Mouse (Mus musculus) lung, postnatal 36 days (tissue): ENCODE results near the gene Snd1.

Experiments
- DNase-seq: peaks from one replicate; pipeline ENCODE4 v3.0.0; 2022; ENCODE audit warnings: mixed read lengths

Snd1 gene

DNA sequence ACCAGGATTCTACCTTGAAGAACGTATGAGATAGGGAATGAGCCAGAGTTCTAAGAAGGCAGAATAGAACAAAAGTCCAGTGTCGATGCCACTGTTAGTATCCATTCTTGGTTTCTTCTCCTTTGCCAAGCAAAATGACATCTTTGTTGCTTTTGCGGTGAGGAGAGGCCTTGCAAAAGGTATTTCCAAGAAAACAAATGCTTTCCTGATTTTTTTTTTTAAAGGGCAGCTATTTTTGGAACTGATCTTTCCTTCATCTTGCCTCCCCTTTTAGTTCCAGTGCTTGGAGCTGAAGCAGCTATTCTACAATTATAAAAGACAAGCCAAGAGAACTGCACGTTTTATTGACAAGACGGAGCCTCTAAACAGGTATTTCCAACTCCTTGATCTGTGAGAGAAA is at the start of gene Snd1:
Gene Snd1 (plus strand): TSS at position 301 of the 400 bp plus-strand sequence.
- no peak for DNase-seq

GRCm38 (mm10) chr6:28427096-28427839 is 47.7 kb upstream of the Snd1 start, which contains the start of gene Fscn3:
Gene Fscn3 (plus strand): TSS chr6:28427789.
- DNase-seq: peak; percentile 48

DNA sequence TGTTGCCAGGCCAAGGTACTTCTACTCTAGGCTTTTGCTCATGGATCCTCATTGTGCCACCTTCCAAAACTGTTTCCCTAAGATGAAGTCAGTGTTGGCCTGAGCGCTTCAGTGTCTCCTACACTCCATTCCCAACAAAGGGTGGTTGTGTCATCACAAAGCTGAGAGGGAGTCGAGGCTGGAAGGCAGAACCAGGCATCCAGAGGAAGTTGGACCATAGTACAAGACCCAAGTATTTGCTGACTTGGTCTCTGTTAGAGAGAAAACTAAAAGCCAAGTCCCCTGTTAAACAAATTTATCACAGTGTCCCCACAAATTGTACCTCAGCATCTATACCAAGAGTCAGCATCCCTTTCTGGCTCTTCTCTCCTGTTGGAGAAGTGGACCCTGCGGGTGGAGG is 46.6 kb upstream of the Snd1 start, which contains the start of gene Gcc1:
Gene Gcc1 (minus strand): TSS at position 101 of the 400 bp plus-strand sequence.
- DNase-seq: no peak

DNA sequence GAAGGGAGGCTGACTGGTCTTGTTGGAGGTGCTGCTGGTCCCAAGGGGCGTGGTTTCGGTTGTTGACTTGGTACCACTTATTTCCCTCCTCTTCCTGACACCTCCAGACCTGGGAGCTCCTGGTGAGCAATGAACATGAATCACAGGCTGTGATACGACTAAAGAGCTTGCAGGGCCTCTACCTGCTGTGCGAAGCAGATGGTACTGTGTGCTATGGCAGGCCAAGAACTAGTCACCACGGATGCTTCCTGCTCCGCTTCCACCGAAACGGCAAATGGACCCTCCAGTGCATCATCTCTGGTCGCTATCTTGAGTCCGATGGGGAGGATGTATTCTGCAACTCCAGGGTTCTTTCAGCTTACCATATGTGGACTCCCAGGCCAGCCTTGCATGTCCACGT is 45.1 kb upstream of the Snd1 start:
- DNase-seq: no peak

GRCm38 (mm10) chr6:28430795-28431537 is 44.0 kb upstream of the Snd1 start:
- DNase-seq: peak; percentile 69

DNA sequence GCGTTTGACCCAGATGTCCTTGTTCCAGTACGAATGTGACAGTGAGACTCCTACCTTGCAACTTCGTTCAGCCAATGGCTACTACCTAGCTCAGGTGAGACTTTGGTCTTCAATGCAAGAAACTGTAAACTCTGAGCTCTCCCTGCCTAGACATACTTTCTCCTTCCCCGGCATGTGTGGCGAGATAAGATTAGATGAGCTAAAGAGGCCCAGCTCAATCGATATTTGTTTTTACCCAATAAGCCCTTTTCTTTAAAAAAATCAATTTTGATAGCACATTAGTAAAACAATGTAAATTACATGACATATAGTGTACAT is 43.4 kb upstream of the Snd1 start:
- no peak for DNase-seq

DNA sequence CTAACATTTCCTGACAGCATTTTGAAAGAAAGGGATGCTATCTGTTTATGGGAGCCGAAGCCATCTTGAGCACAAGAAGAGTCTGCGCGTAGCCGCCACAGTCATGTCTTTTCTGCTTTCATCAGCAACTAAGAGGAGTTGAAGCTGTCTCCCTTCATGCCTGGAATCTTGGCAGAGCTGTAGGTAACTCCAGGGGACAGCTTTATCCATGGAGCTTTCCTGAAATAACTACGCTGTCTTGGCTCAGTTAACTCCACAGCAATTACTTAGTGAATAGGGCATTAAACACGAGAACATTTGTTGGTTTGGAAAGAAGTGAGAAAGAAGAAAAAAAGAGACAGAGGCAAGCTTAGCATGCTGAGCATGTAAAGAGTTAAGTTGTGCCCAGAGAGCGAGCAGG is 27.0 kb upstream of the Snd1 start:
- no peak for DNase-seq

GRCm38 (mm10) chr6:28449253-28449652 is 25.7 kb upstream of the Snd1 start, which contains the start of gene Pax4:
Gene Pax4 (minus strand): TSS chr6:28449353.
- no peak for DNase-seq

DNA sequence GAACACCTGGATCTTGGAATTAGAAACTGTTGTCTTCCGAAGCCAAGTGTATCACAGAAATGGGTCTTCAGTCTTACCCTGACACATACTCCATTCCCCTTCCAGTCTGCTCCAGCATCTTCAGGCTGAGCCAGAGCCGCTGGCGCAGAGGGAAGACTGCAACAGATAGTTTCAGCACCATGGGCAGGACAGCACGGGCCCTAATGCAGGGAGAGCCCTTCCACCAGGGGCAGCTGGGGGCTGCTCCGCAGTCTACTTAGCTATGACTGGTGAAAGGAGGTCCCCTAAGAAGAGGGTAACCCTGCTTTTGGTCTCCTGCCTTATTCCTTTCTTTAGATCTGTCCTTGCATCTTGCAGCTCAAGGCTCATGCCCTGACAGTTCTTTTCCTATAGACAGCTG is 24.5 kb upstream of the Snd1 start:
- no peak for DNase-seq

DNA sequence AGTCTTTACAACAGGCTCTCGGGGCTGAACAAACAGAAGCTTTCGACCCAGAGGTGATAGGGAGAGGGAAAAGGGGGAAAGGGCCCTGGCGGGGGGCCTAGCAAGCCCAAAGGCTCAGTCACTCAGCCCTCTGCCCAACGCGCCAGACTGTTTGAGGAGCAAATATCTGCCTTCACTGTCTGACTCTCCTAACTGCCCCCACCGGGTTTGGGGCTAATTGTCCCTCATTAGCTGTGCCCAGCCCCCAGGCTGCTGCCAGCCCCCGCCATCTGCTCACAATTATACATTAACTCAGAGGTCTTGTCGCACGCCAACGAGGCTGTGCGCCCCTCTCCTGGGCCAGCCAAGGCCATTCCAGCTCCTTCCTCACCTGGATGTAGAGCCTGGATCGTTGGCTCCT is 24.0 kb upstream of the Snd1 start:
- no peak for DNase-seq

GRCm38 (mm10) chr6:28459221-28459668 is 15.7 kb upstream of the Snd1 start:
- no peak for DNase-seq

DNA sequence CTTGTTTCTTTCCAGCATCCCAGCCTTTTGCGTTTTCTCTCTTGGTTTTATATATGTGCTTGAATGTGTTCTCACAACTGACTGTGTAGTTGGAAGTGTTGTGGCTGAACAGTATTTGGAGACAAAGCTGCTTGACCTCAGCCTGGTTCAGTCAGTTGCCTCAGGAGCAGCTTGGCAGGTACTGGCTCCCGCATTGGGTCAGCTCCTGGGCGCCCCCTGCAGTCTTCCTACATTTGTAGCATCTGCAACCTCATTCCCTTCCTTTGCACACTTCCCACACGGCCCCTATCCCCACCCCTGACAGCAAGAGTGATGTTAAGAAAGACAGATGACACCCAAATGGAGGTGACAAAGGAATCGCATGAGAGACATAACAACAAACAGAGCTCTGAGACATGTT is 14.4 kb upstream of the Snd1 start:
- DNase-seq: peak; percentile 86

- DNase-seq: no peak
These were observed 10.3 kb upstream of the Snd1 start for GRCm38 (mm10) chr6:28464630-28465029.

DNA sequence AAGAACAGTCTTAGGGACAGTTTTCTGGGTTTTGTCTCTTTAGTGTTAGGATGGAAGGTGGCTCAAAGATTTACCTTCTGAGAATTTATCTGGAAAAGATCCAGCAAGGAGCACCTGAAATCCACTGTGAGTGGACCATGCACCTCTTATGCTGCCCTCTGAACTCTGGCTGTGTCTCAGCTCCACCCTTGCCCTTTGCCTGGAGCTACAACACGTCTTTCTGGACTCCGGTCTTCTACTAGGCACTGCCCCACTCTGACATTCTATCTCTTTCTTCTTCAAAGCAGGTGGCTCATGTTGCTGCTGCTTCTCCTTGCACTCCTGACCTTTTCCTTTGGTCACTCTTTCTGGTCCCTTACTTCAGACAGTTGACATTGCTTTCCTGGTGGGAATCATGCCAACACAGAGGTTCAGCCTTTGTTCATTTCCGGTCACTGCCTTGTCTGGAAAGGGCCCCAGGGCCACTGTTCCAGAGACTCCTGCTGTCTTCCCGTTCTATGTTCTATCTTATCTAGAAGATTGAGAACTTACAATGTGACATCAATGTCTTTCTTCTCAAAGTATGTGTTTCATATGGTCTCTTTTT is 4.8 kb upstream of the Snd1 start:
- no peak for DNase-seq

DNA sequence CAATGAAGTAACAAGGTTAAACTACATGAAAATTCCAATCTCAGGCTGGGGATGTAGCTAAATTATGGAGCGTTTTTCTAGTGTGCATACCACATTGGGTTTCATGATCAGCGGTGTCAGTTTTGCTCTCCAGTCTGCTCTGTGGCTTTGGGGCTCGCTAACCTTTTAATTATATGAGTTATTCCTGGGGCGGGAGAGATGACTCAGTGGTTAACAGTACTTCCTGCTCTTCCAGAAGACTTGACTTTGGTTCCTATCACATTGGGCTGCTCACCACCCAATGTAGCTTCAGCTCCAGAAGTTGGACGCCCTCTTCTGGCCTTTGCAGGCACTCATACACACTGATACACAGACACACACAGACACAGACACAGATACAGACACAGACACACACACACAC is 4.3 kb upstream of the Snd1 start:
- DNase-seq: no peak

DNA sequence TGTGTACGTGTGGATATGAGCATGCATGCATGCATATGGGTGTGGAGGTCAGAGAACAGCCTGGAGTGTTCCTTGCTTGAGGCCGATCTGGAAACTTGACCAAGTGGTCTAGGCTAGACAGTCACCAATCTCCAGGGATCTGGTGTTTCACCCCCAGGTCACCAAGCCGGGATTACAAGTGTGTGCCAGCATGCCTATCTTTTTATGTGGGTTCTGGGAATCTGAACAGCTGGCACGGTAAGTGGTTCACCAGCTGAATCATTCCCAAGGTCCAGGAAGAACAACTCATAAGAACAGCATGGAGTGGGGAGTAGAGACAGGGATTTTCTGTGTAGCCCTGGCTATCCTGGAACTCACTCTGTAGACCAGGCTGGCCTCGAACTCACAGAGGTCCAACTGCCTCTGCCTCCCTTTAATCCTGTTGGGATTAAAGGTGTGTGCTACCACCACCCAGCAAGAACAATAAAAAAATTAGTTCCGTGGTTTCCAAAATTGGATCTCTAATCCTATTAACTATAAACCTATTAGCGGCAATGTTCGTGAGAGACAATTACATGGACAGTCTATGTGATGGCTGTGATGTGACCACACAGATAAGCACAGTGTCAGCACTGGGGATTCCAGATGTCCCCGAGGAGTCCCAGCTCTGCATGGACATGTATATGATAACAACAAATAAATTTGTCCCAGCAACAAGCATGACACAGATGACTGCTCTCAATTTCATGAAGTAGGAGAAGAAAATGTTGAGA is 3.5 kb upstream of the Snd1 start:
- no peak for DNase-seq

DNA sequence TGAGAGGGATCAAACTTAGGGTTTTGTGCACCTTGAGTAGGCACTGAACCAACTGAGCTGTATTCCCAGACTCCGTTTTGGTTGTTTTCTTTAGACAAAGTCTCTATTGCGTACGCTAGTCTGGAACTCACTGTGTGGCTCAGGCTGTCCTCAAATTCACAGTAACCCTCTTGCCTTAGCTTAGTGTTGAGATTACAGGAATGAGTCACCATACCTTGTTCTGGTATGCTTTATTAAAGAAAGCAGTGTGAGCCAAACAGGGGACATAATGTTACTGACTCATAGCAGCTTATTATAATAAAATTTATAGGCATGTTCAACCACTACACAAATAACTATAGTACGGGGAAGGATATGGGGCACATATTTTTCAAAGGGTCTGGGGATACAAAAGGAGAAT is 728 bp upstream of the Snd1 start:
- no peak for DNase-seq

- DNase-seq: peak; percentile 100
These were observed 5.2 kb downstream of the Snd1 start for GRCm38 (mm10) chr6:28479865-28480751.

- peak; percentile 46 for DNase-seq
These were observed 6.0 kb downstream of the Snd1 start for GRCm38 (mm10) chr6:28480752-28481492.

DNA sequence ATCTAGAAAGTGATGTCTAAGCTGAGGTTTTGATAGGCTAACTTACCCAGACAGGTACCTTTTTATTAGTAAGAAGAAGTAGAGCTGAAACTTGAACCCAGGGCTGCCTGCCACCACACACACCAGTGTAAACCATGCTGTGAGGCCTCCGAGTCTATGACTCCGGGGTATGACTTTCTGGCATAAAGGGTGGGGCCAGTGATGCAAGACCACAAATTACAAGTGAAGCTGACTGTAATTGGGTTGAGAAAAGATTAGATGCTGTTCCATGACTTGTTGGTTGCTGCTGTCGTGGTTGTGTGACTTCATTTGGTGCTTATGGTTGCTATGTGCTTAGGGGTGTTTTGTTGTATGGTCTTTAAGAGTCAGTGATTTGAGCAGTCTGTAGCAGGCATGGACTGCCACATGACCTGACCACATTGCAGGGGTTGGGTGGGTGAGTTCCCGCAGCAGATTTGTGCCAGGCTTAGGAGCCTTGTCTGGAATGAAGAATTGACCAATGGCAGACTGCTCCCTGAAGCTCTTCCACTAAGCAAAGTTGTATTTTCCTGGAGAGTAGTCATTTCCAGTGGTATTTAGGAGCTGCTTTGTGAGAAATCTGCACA is 7.9 kb downstream of the Snd1 start:
- DNase-seq: no peak

GRCm38 (mm10) chr6:28486008-28486407 is 11.1 kb downstream of the Snd1 start:
- no peak for DNase-seq
